Mouse (Mus musculus) G1E (cell line): ENCODE results near the gene Vmn1r127. TPM values are rescaled to one million over a fixed set of nuclear protein-coding genes. Genes with fewer than 3 reads are reported as not detected.
"Not testable (repeated sequence)": the region's sequence is repeated elsewhere in the genome, so short reads cannot be mapped to it uniquely, and the experiment has no call there.

Experiments
- ATAC-seq: 2 replicates; pipeline ENCODE4 v1.8.0; 2016; ENCODE audit warnings: mild to moderate bottlenecking; ENCODE audit not compliant: insufficient number of reproducible peaks, poor library complexity, low FRiP score, severe bottlenecking; ENCODE audit errors: extremely low read depth
- DNase-seq: peaks from one replicate; pipeline ENCODE4 v3.0.0; 2012; ENCODE audit warnings: low spot score
- H3K27me3 ChIP-seq: 2 replicates; pipeline ENCODE4 v1.6.1; 2012; ENCODE audit warnings: mild to moderate bottlenecking, low read length, inconsistent platforms; ENCODE audit not compliant: insufficient read depth
- H3K36me3 ChIP-seq: replicated peaks from 2 replicates; pipeline ENCODE3; 2012; ENCODE audit warnings: mild to moderate bottlenecking, inconsistent platforms
- H3K4me1 ChIP-seq: 2 replicates; pipeline ENCODE4 v1.6.1; 2012; ENCODE audit warnings: low read depth, low read length, inconsistent platforms, mixed read lengths; ENCODE audit not compliant: insufficient read depth
- H3K4me3 ChIP-seq: 2 replicates; pipeline ENCODE4 v1.5.1; 2012; ENCODE audit warnings: low read depth, mild to moderate bottlenecking, inconsistent platforms, low read length, moderate library complexity, mixed read lengths
- H3K9me3 ChIP-seq: replicated peaks from 2 replicates; pipeline ENCODE4 v1.6.1; 2012; ENCODE audit warnings: inconsistent platforms
- polyA plus RNA-seq: library from polyadenylated mRNA; stranded (reverse); fragments of >175 nt; gene quantifications from 2 replicates; pipeline ENCODE4 v1.2.3, GENCODE M21; 2012
- total RNA-seq, 2 experiments: library from RNA; stranded (forward) in 1 of 2; stranded (reverse) in 1 of 2; fragments of 200-1000 nt in 1 of 2; fragments of >200 nt in 1 of 2; fragmentation: Nextera tagmentation in 1 of 2; gene quantifications; 2 replicates each; pipeline ENCODE4 v1.2.3; 2014 to 2017

Gene Vmn1r127
- total RNA-seq (2014; fragmentation: Nextera tagmentation) (not detected in 2 replicates), total RNA-seq (2017) (not detected in 2 replicates), polyA plus RNA-seq (not detected in 2 replicates)

DNA sequence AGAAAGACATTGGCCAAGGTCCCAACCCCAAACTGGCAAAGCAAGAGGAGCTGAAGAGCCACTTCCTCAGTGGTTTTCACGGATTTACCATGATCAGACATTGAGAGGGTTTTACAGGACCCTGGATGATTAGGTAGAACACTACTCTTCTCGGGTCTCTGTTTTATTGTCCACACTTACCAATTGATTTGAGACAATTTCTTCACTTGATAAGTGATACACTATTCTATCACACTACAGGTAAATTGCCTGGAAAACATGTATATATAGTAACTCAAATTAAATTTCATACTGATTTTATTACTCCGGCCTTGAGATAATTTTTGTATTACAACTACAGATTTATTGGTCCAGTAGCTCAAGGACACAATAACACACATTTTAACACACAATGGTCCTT lies at the start of gene Vmn1r127:
Gene Vmn1r127, minus strand, starts transcription at position 101 of the 400 bp plus-strand sequence.
- not testable (repeated sequence) for H3K9me3 ChIP-seq, H3K4me1 ChIP-seq, H3K4me3 ChIP-seq, DNase-seq, H3K36me3 ChIP-seq, H3K27me3 ChIP-seq, ATAC-seq

DNA sequence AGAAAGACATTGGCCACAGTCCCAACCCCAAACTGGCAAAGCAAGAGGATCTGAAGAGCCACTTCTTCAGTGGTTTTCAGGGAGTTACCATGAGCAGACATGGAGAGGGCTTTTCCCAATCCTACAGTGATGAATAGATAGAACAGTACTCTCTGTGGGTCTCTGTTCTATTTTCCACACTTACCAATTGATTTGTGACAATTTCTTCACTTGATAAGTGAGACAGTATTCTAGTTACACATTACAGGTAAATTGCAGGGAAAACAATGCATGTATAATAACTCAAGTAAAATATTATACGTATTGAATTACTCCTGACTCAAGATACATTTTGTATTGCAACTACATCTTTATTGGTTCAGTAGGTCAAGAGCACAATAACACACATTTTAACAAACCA lies 41.5 kb upstream of the Vmn1r127 start, which contains the start of gene Vmn1r129:
Gene Vmn1r129, minus strand, starts transcription at position 101 of the 400 bp plus-strand sequence.
- not testable (repeated sequence) for H3K27me3 ChIP-seq, H3K9me3 ChIP-seq, DNase-seq, H3K4me3 ChIP-seq, H3K4me1 ChIP-seq, ATAC-seq, H3K36me3 ChIP-seq

DNA sequence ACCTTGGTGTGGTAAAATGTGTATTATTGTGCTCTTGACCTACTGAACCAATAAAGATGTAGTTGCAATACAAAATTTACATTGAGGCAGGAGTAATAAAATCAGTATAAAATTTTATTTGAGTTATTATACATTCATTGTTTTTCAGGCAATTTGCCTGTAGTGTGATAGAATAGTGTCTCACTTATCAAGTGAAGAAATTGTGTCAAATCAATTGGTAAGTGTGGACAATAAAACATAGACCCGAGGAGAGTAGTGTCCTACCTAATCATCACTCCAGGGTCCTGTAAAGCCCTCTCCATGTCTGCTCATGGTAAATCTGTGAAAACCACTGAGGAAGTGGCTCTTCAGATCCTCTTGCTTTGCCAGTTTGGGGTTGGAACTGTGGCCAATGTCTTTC lies 29.4 kb upstream of the Vmn1r127 start, which contains the start of gene Vmn1r128:
Gene Vmn1r128, plus strand, starts transcription at position 301 of the 400 bp plus-strand sequence.
- H3K36me3 ChIP-seq, H3K4me1 ChIP-seq, H3K27me3 ChIP-seq, H3K9me3 ChIP-seq, DNase-seq, ATAC-seq, H3K4me3 ChIP-seq: not testable (repeated sequence)

DNA sequence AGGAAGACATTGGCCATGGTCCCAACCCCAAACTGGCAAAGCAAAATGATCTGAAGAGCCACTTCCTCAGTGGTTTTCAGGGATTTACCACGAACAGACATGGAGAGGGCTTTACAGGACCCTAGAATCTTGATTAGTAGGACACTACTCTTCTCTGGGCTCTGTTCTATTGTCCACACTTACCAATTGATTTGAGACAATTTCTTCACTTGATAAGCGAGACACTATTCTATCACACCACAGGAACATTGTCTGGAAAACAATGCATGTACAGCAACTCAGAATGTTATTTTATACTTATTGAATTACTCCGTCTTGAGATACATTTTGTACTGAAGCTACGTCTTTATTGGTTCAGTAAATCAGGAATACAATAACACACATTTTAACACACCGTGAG lies 18.3 kb downstream of the Vmn1r127 start, which contains the start of gene Vmn1r126:
Gene Vmn1r126, minus strand, starts transcription at position 101 of the 400 bp plus-strand sequence.
- not testable (repeated sequence) for H3K9me3 ChIP-seq, DNase-seq, ATAC-seq, H3K4me1 ChIP-seq, H3K4me3 ChIP-seq, H3K36me3 ChIP-seq, H3K27me3 ChIP-seq

DNA sequence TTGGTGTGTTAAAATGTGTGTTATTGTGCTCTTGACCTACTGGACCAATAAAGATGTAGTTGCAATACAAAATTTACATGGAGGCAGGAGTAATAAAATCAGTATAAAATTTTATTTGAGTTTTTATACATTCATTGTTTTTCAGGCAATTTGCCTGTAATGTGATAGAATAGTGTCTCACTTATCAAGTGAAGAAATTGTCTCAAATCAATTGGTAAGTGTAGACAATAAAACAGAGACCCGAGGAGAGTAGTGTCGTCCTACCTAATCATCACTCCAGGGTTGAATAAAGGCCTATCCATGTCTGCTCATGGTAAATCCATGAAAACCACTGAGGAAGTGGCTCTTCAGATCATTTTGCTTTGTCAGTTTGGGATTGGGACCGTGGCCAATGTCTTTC lies 47.8 kb downstream of the Vmn1r127 start, which contains the start of gene Vmn1r125:
Gene Vmn1r125, plus strand, starts transcription at position 301 of the 400 bp plus-strand sequence.
- not testable (repeated sequence) for DNase-seq, ATAC-seq, H3K4me1 ChIP-seq, H3K27me3 ChIP-seq, H3K36me3 ChIP-seq, H3K9me3 ChIP-seq, H3K4me3 ChIP-seq

Other genes with a start within 250 kb of the Vmn1r127 start
- gene Vmn1r121, start 221.3 kb downstream of the Vmn1r127 start, total RNA-seq (2014; fragmentation: Nextera tagmentation), result not detected in 2 replicates
- gene Vmn1r121, start 221.3 kb downstream of the Vmn1r127 start, total RNA-seq (2017), result not detected in 2 replicates
- gene Vmn1r121, start 221.3 kb downstream of the Vmn1r127 start, polyA plus RNA-seq, result not detected in 2 replicates
- not detected in 2 replicates for gene Vmn1r122, start 185.7 kb downstream of the Vmn1r127 start, total RNA-seq (2014; fragmentation: Nextera tagmentation)
- not detected in 2 replicates for gene Vmn1r122, start 185.7 kb downstream of the Vmn1r127 start, total RNA-seq (2017)
- not detected in 2 replicates for gene Vmn1r122, start 185.7 kb downstream of the Vmn1r127 start, polyA plus RNA-seq
- not detected in 2 replicates for gene Vmn1r123, start 157.7 kb downstream of the Vmn1r127 start, total RNA-seq (2014; fragmentation: Nextera tagmentation)
- not detected in 2 replicates for gene Vmn1r123, start 157.7 kb downstream of the Vmn1r127 start, total RNA-seq (2017)
- gene Vmn1r123, start 157.7 kb downstream of the Vmn1r127 start, polyA plus RNA-seq, result not detected in 2 replicates
- not detected in 2 replicates for gene Gm5157, start 129.4 kb downstream of the Vmn1r127 start, total RNA-seq (2014; fragmentation: Nextera tagmentation)
- 0.11 and 0.23 TPM in 2 replicates for gene Gm5157, start 129.4 kb downstream of the Vmn1r127 start, total RNA-seq (2017)
- gene Gm5157, start 129.4 kb downstream of the Vmn1r127 start, polyA plus RNA-seq, result not detected in 2 replicates
- gene Vmn1r124, start 59.2 kb downstream of the Vmn1r127 start, total RNA-seq (2014; fragmentation: Nextera tagmentation), result not detected in 2 replicates
- 0.16 TPM in 1 of 2 replicates, not detected in the other for gene Vmn1r124, start 59.2 kb downstream of the Vmn1r127 start, total RNA-seq (2017)
- not detected in 2 replicates for gene Vmn1r124, start 59.2 kb downstream of the Vmn1r127 start, polyA plus RNA-seq
- gene Vmn1r125, start 47.7 kb downstream of the Vmn1r127 start, total RNA-seq (2014; fragmentation: Nextera tagmentation), result not detected in 2 replicates
- gene Vmn1r125, start 47.7 kb downstream of the Vmn1r127 start, total RNA-seq (2017), result not detected in 2 replicates
- gene Vmn1r125, start 47.7 kb downstream of the Vmn1r127 start, polyA plus RNA-seq, result not detected in 2 replicates
- not detected in 2 replicates for gene Vmn1r126, start 18.4 kb downstream of the Vmn1r127 start, total RNA-seq (2014; fragmentation: Nextera tagmentation)
- not detected in 2 replicates for gene Vmn1r126, start 18.4 kb downstream of the Vmn1r127 start, total RNA-seq (2017)
- not detected in 2 replicates for gene Vmn1r126, start 18.4 kb downstream of the Vmn1r127 start, polyA plus RNA-seq
- not detected in 2 replicates for gene Vmn1r128, start 29.5 kb upstream of the Vmn1r127 start, total RNA-seq (2014; fragmentation: Nextera tagmentation)
- not detected in 2 replicates for gene Vmn1r128, start 29.5 kb upstream of the Vmn1r127 start, total RNA-seq (2017)
- gene Vmn1r128, start 29.5 kb upstream of the Vmn1r127 start, polyA plus RNA-seq, result not detected in 2 replicates
- not detected in 2 replicates for gene Vmn1r129, start 41.4 kb upstream of the Vmn1r127 start, total RNA-seq (2014; fragmentation: Nextera tagmentation)
- not detected in 2 replicates for gene Vmn1r129, start 41.4 kb upstream of the Vmn1r127 start, total RNA-seq (2017)
- not detected in 2 replicates for gene Vmn1r129, start 41.4 kb upstream of the Vmn1r127 start, polyA plus RNA-seq
- not detected in 2 replicates for gene Gm6882, start 112.9 kb upstream of the Vmn1r127 start, total RNA-seq (2014; fragmentation: Nextera tagmentation)
- not detected in 2 replicates for gene Gm6882, start 112.9 kb upstream of the Vmn1r127 start, total RNA-seq (2017)
- not detected in 2 replicates for gene Gm6882, start 112.9 kb upstream of the Vmn1r127 start, polyA plus RNA-seq
- gene Vmn1r130, start 191.9 kb upstream of the Vmn1r127 start, total RNA-seq (2014; fragmentation: Nextera tagmentation), result not detected in 2 replicates
- gene Vmn1r130, start 191.9 kb upstream of the Vmn1r127 start, total RNA-seq (2017), result not detected in 2 replicates
- gene Vmn1r130, start 191.9 kb upstream of the Vmn1r127 start, polyA plus RNA-seq, result not detected in 2 replicates
- gene Vmn1r131, start 226.2 kb upstream of the Vmn1r127 start, total RNA-seq (2014; fragmentation: Nextera tagmentation), result not detected in 2 replicates
- gene Vmn1r131, start 226.2 kb upstream of the Vmn1r127 start, total RNA-seq (2017), result not detected in 2 replicates
- gene Vmn1r131, start 226.2 kb upstream of the Vmn1r127 start, polyA plus RNA-seq, result not detected in 2 replicates